Mouse (Mus musculus): ENCODE data around the gene 1110065P20Rik.

DNA sequence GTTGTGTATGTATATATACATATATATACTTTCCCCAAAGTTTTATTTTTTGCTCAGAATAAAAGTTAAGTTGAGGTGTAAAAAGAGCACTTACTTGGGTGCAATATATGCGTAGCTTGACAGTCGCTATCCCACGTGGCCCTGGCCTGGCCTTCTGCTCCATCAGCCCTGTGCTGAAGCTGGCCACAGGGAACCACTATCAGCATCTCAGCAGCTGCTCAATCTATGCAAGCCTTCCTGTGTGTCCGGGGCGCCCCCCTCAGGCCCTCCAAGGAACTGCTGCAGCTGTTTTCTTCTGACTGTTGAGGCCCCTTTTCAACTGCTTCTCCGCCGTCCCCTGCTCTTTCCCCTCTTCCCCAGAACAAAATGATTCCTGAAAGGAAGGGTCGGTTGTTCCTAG lies 3.4 kb downstream of the 1110065P20Rik start:
- peak; percentile 39 for TF ChIP-seq GATA1 (IDR thresholded peaks at IDR 0.05; ENCODE audit: low read length)
- TF ChIP-seq TAL1 (IDR thresholded peaks at IDR 0.05; ENCODE audit: low read length): peak; percentile 57
